Mouse (Mus musculus): Measurements from ENCODE around the gene Rps17.

DNA sequence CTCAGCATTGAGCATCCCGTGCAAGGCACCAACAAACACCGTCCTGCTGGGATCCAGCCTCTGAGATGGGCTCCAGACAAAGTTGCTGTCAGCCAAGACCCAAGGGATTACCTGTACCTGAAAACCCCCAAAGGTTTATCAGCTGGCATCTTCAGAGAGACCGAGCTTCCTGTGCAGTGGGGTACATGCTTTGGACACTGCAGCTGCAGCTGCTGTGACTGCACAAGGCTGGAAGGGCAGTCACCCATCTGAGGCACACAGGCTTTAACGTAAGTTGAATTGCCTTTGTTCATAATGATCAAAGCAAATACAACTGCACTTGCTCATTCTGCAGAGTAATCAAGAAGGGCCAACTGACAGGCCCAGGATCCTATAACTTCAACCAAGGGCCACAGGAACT is 6.8 kb upstream of the Rps17 start:
- TF ChIP-seq ZC3H11A (IDR thresholded peaks at IDR 0.05; ENCODE audit: low read depth, low read length) (no peak), POLR2A (IDR thresholded peaks at IDR 0.05; ENCODE audit: low read depth, low read length) (no peak), CTCF (conservative IDR thresholded peaks at IDR 0.05 in 1 of 2, IDR thresholded peaks at IDR 0.05 in 1 of 2; ENCODE audit: low read depth in 2 of 2, low read length in 2 of 2) (no peak), SIN3A (IDR thresholded peaks at IDR 0.05; ENCODE audit: low read length) (no peak), NELFE (IDR thresholded peaks at IDR 0.05; ENCODE audit: low read depth, low read length) (no peak), RAD21 (IDR thresholded peaks at IDR 0.05; ENCODE audit: low read depth, low read length) (no peak), HCFC1 (IDR thresholded peaks at IDR 0.05; ENCODE audit: low read depth, low read length) (no peak), CHD2 (IDR thresholded peaks at IDR 0.05; ENCODE audit: low read length) (no peak), TBP (conservative IDR thresholded peaks at IDR 0.05; ENCODE audit: low read depth, low read length) (no peak), MAZ (IDR thresholded peaks at IDR 0.05; ENCODE audit: low read depth, low read length) (no peak)
